Comparison of ENCODE assay signal across 8 mouse cellular contexts in the genomic region with DNA sequence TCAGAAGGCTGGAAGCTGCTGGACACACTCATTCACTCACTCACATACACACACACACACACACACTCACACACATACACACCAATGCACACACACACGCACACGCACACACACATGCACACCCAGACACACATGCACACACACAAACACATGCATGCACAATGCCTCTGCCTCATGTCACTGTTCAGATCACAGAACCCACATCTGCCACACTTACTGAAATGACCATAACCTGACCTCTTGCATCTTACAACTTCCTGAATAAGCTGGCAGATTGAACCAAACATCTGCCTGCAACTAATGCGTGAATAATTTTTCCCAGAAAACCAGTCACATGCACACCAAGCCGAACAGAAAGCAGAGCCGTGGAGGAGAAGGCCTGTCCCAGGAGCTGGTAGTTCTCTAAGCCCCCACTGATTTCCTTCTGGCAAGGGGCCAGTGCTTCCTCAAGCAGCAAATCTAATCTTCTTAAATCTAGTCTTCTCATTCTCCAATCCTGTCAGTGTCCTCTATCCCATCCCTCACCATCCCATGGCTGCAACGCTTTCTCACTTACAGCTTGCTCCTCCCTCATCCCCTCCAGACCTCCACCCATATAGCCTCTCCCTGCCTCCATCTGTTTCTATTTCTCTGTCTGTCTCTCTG. TPM values are rescaled to one million over a fixed set of nuclear protein-coding genes. Genes with fewer than 3 reads are reported as not detected.
DNase-seq lines count a peak whose midpoint lies in the region; ATAC-seq lines count a peak whose summit lies in the region.

No protein-coding gene starts in this region.

- H3K27ac ChIP-seq in hindbrain, embryonic 11.5 days (ENCODE audit: low read depth, low read length) = no peak overlapping the region
- H3K27ac ChIP-seq in hindbrain, embryonic 13.5 days = no peak overlapping the region; the same call in 1 of the 2 replicates
- H3K27ac ChIP-seq in midbrain, embryonic 14.5 days (replicated peaks; ENCODE audit: low read depth, low read length) = 0 out of 2 replicates have a peak overlapping the region, but pooled peaks have one; percentile 8

- peak; percentile 33; the same call in 1 of the 2 replicates for ATAC-seq in hindbrain, embryonic 11.5 days (ENCODE audit: low FRiP score)
- ATAC-seq in hindbrain, embryonic 13.5 days (ENCODE audit: low FRiP score) = no peak
- peak; percentile 58; the same call in 1 of the 2 replicates for ATAC-seq in midbrain, embryonic 14.5 days (ENCODE audit: low FRiP score, low TSS enrichment)

- H3K4me2 ChIP-seq in hindbrain, embryonic 11.5 days (replicated peaks; ENCODE audit: low read depth, low read length) = no peak overlapping the region
- H3K4me2 ChIP-seq in hindbrain, embryonic 13.5 days = no peak overlapping the region
- H3K4me2 ChIP-seq in midbrain, embryonic 14.5 days (ENCODE audit: low read length) = no peak overlapping the region

- no peaks in the 10 kb centered on the region for H3K36me3 ChIP-seq in hindbrain, embryonic 11.5 days (ENCODE audit: control insufficient read depth, insufficient read depth, low read length)
- H3K36me3 ChIP-seq in hindbrain, embryonic 13.5 days = no peaks in the 10 kb centered on the region
- H3K36me3 ChIP-seq in midbrain, embryonic 14.5 days (ENCODE audit: control insufficient read depth, insufficient read depth, low read length) = no peaks in the 10 kb centered on the region

- no peaks in the 10 kb centered on the region for H3K4me1 ChIP-seq in hindbrain, embryonic 11.5 days (replicated peaks; ENCODE audit: control insufficient read depth, insufficient read depth, low read length)
- peaks cover 14% of the 10 kb centered on the region for H3K4me1 ChIP-seq in hindbrain, embryonic 13.5 days (replicated peaks)
- H3K4me1 ChIP-seq in midbrain, embryonic 14.5 days (ENCODE audit: control insufficient read depth, insufficient read depth, low read length) = no peaks in the 10 kb centered on the region

- WGBS in hindbrain, embryonic 11.5 days = 71% methylated on average over 6 of the region's 6 CpGs
- 63% methylated on average over 6 of the region's 6 CpGs for WGBS in hindbrain, embryonic 13.5 days
- 39% methylated on average over 6 of the region's 6 CpGs for WGBS in midbrain, embryonic 14.5 days

- H3K27me3 ChIP-seq in hindbrain, embryonic 11.5 days (ENCODE audit: control insufficient read depth, insufficient read depth, low read length) = no peaks in the 10 kb centered on the region
- no peaks in the 10 kb centered on the region for H3K27me3 ChIP-seq in hindbrain, embryonic 13.5 days
- no peaks in the 10 kb centered on the region for H3K27me3 ChIP-seq in midbrain, embryonic 14.5 days (ENCODE audit: control insufficient read depth, insufficient read depth, low read length)

- H3K9ac ChIP-seq in hindbrain, embryonic 11.5 days (ENCODE audit: low read depth, low read length) = no peak overlapping the region
- no peak overlapping the region for H3K9ac ChIP-seq in hindbrain, embryonic 13.5 days
- H3K9ac ChIP-seq in midbrain, embryonic 14.5 days (replicated peaks; ENCODE audit: low read length) = no peak overlapping the region

- DNase-seq in hindbrain, embryonic 11.5 days (ENCODE audit: low spot score) = peak; percentile 9
- peak; percentile 47 for DNase-seq in adipocyte (ENCODE audit: low spot score)
- peak; percentile 35 for DNase-seq in forelimb bud, embryonic 11.5 days (ENCODE audit: low read depth, low spot score)
- peak; percentile 60 for DNase-seq in midbrain, embryonic 14.5 days
- no peak for DNase-seq in layer of hippocampus, adult 9-11 months
- no peak for DNase-seq in yolk sac, embryonic 10.5 days (ENCODE audit: low spot score)
- no peak for DNase-seq in adrenal gland, adult 8-10 months

- no peak overlapping the region for H3K4me3 ChIP-seq in hindbrain, embryonic 11.5 days (ENCODE audit: low read depth, low read length)
- no peak overlapping the region for H3K4me3 ChIP-seq in hindbrain, embryonic 13.5 days
- H3K4me3 ChIP-seq in midbrain, embryonic 14.5 days (replicated peaks; ENCODE audit: low read depth, low read length) = no peak overlapping the region

- H3K9me3 ChIP-seq in hindbrain, embryonic 11.5 days (ENCODE audit: control insufficient read depth, low read length) = peaks cover 4% of the 10 kb centered on the region; the same call in 1 of the 2 replicates
- no peaks in the 10 kb centered on the region for H3K9me3 ChIP-seq in hindbrain, embryonic 13.5 days
- 0 out of 2 replicates have a peak, but pooled peaks cover 5% of the 10 kb centered on the region for H3K9me3 ChIP-seq in midbrain, embryonic 14.5 days (ENCODE audit: control insufficient read depth, low read length)

RNA-seq across cellular contexts. Expression of a gene that starts 51.1 kb away (rescaled TPM):
- polyA plus RNA-seq in hindbrain, embryonic 11.5 days (2014; fragmentation: Nextera tagmentation; extraction: Ambion mirVana) = 44.7 and 50.1 TPM in 2 replicates
- polyA plus RNA-seq in hindbrain, embryonic 13.5 days (2015; fragmentation: Nextera tagmentation; extraction: Ambion mirVana) = 23.9 and 24.7 TPM in 2 replicates
- 13.0 and 22.5 TPM in 2 replicates for polyA plus RNA-seq in midbrain, embryonic 14.5 days (2014; fragmentation: Nextera tagmentation; extraction: Ambion mirVana)
- total RNA-seq in adrenal gland, adult 8-10 months (2022) = 100 to 1,000 TPM; 203 to 240 (median 218) TPM

Comparison
In these comparisons a context has a peak if more than half of its experiments do, and no peak if none do; other contexts are left out.
1. DNase-seq: peak in hindbrain, embryonic 11.5 days (single experiment), adipocyte (single experiment), forelimb bud, embryonic 11.5 days (single experiment) and midbrain, embryonic 14.5 days (single experiment); none in layer of hippocampus, adult 9-11 months (single experiment), yolk sac, embryonic 10.5 days (single experiment) and adrenal gland, adult 8-10 months (single experiment).